Mouse (Mus musculus): Measurements from ENCODE around the gene Rpl19. TPM values are rescaled to one million over a fixed set of nuclear protein-coding genes. Genes with fewer than 3 reads are reported as not detected.

Rpl19 gene
- polyA plus RNA-seq, 1 experiment from 2014 or later: 694 TPM

GRCm38 (mm10) chr11:98044074-98044473 is 17.6 kb downstream of the Rpl19 start:
- H3K4me3 ChIP-seq (replicated peaks; ENCODE audit: low read length): no peak overlapping the region
- no peaks in the 10 kb centered on the region for H3K9me3 ChIP-seq (ENCODE audit: control insufficient read depth, low read length)
- 79% methylated on average over 5 of the region's 5 CpGs for WGBS
- H3K36me3 ChIP-seq (replicated peaks; ENCODE audit: control insufficient read depth, insufficient read depth): no peaks in the 10 kb centered on the region
- peaks cover 3% of the 10 kb centered on the region; the same call in 1 of the 2 replicates for H3K27me3 ChIP-seq (ENCODE audit: control insufficient read depth, insufficient read depth, low read length)
- DNase-seq (ENCODE audit: low spot score): no peak
- no peak overlapping the region for H3K4me2 ChIP-seq (replicated peaks)
- no peak for ATAC-seq (ENCODE audit: low FRiP score)
- no peaks in the 10 kb centered on the region for H3K4me1 ChIP-seq (replicated peaks; ENCODE audit: control insufficient read depth, insufficient read depth, low read length)
- H3K27ac ChIP-seq: no peak overlapping the region
- no peak overlapping the region for H3K9ac ChIP-seq

GRCm38 (mm10) chr11:98045596-98045995 is 19.1 kb downstream of the Rpl19 start:
- Histone ChIP-seq H3K9ac (no peak overlapping the region), H3K4me1 (replicated peaks; ENCODE audit: control insufficient read depth, insufficient read depth, low read length) (no peaks in the 10 kb centered on the region), H3K27ac (no peak overlapping the region), H3K4me2 (replicated peaks) (no peak overlapping the region), H3K9me3 (ENCODE audit: control insufficient read depth, low read length) (no peaks in the 10 kb centered on the region), H3K27me3 (ENCODE audit: control insufficient read depth, insufficient read depth, low read length) (peaks cover 10% of the 10 kb centered on the region), H3K36me3 (replicated peaks; ENCODE audit: control insufficient read depth, insufficient read depth) (no peaks in the 10 kb centered on the region), H3K4me3 (replicated peaks; ENCODE audit: low read length) (no peak overlapping the region)
- WGBS: 67% methylated on average over 4 of the region's 4 CpGs
- ATAC-seq (ENCODE audit: low FRiP score): no peak
- no peak for DNase-seq (ENCODE audit: low spot score)

GRCm38 (mm10) chr11:98046466-98046865 is 20.0 kb downstream of the Rpl19 start:
- H3K4me1 ChIP-seq (replicated peaks; ENCODE audit: control insufficient read depth, insufficient read depth, low read length): no peaks in the 10 kb centered on the region
- no peak overlapping the region for H3K27ac ChIP-seq
- H3K4me3 ChIP-seq (replicated peaks; ENCODE audit: low read length): no peak overlapping the region
- no peaks in the 10 kb centered on the region for H3K36me3 ChIP-seq (replicated peaks; ENCODE audit: control insufficient read depth, insufficient read depth)
- H3K4me2 ChIP-seq (replicated peaks): no peak overlapping the region
- peaks cover 19% of the 10 kb centered on the region for H3K27me3 ChIP-seq (ENCODE audit: control insufficient read depth, insufficient read depth, low read length)
- no peak overlapping the region for H3K9ac ChIP-seq
- 75% methylated on average over 1 of the region's 1 CpGs for WGBS
- DNase-seq (ENCODE audit: low spot score) (no peak), ATAC-seq (ENCODE audit: low FRiP score) (no peak)
- no peaks in the 10 kb centered on the region for H3K9me3 ChIP-seq (ENCODE audit: control insufficient read depth, low read length)

- Histone ChIP-seq H3K9me3 (ENCODE audit: control insufficient read depth, low read length) (no peaks in the 10 kb centered on the region), H3K4me2 (replicated peaks) (no peak overlapping the region)
These were observed 21.2 kb downstream of the Rpl19 start for GRCm38 (mm10) chr11:98047745-98048144.

DNA sequence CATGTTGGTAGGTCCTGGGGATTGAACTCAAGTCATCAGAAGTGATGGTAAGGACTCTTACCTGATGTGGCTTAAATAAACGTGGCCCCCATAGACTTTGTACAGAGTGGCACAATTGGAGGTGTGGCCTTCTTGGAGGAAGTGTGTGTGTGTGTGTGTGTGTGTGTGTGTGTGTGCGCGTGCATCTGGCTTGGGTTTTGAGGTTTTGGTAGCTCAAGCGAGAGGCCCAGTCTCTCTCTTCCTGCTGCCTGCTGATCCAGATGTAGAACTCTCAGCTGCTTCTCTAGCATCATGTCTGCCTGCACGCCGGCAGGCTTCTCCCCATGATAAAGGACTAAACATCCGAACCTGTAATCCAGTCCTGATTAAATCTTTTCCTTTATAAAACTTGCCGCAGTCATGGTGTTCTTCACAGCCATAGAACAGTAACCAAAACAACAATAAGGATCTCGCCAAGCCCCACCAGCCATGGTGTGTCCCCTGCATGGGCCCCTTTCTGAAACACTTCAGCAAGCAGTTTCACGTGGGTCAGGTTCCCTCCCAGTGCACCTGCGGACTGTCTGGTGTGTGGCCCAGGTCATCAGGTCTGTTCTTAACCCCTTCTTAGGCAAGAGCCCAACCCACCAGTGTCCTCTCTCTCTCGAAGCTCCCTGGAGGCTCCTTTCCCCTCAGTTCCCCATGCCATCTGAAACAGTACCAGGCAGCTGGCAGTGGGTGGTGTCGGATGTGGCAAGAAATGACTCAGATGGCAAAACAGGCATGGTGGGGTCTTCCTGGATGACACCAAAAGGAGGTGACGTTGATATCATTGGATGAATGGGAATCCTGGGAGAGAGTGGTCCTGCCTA is 23.4 kb downstream of the Rpl19 start:
- ATAC-seq (ENCODE audit: low FRiP score) (no peak), DNase-seq (ENCODE audit: low spot score) (no peak)
- WGBS: 73% methylated on average over 14 of the region's 14 CpGs

More at GRCm38 (mm10) chr11:98047745-98048144, 21.2 kb downstream of the Rpl19 start:
- no peak overlapping the region for H3K4me3 ChIP-seq (replicated peaks; ENCODE audit: low read length)
- H3K27me3 ChIP-seq (ENCODE audit: control insufficient read depth, insufficient read depth, low read length): peaks cover 30% of the 10 kb centered on the region
- H3K36me3 ChIP-seq (replicated peaks; ENCODE audit: control insufficient read depth, insufficient read depth): no peaks in the 10 kb centered on the region
- no peak overlapping the region for H3K9ac ChIP-seq
- H3K4me1 ChIP-seq (replicated peaks; ENCODE audit: control insufficient read depth, insufficient read depth, low read length): no peaks in the 10 kb centered on the region; the same call in 1 of the 2 replicates
- 74% methylated on average over 4 of the region's 4 CpGs for WGBS
- DNase-seq (ENCODE audit: low spot score): no peak
- no peak overlapping the region for H3K27ac ChIP-seq
- ATAC-seq (ENCODE audit: low FRiP score): 0 out of 2 replicates have a peak, but pooled peaks have one; percentile 18

GRCm38 (mm10) chr11:98050520-98050815 is 24.0 kb downstream of the Rpl19 start:
- Histone ChIP-seq H3K9me3 (ENCODE audit: control insufficient read depth, low read length) (no peaks in the 10 kb centered on the region), H3K4me2 (replicated peaks) (no peak overlapping the region), H3K4me3 (replicated peaks; ENCODE audit: low read length) (no peak overlapping the region), H3K9ac (no peak overlapping the region), H3K36me3 (replicated peaks; ENCODE audit: control insufficient read depth, insufficient read depth) (no peaks in the 10 kb centered on the region), H3K27ac (no peak overlapping the region), H3K4me1 (replicated peaks; ENCODE audit: control insufficient read depth, insufficient read depth, low read length) (peaks cover 3% of the 10 kb centered on the region; the same call in 1 of the 2 replicates), H3K27me3 (ENCODE audit: control insufficient read depth, insufficient read depth, low read length) (peaks cover 32% of the 10 kb centered on the region)
- WGBS: 19% methylated on average over 2 of the region's 2 CpGs
- DNase-seq (ENCODE audit: low spot score): no peak
- no peak for ATAC-seq (ENCODE audit: low FRiP score)

More for the DNA sequence above, 23.4 kb downstream of the Rpl19 start:
- Histone ChIP-seq H3K4me3 (replicated peaks; ENCODE audit: low read length) (no peak overlapping the region), H3K4me1 (replicated peaks; ENCODE audit: control insufficient read depth, insufficient read depth, low read length) (peaks cover 3% of the 10 kb centered on the region; the same call in 1 of the 2 replicates), H3K9ac (no peak overlapping the region), H3K4me2 (replicated peaks) (no peak overlapping the region), H3K36me3 (replicated peaks; ENCODE audit: control insufficient read depth, insufficient read depth) (no peaks in the 10 kb centered on the region), H3K9me3 (ENCODE audit: control insufficient read depth, low read length) (no peaks in the 10 kb centered on the region), H3K27ac (no peak overlapping the region), H3K27me3 (ENCODE audit: control insufficient read depth, insufficient read depth, low read length) (peaks cover 32% of the 10 kb centered on the region)

- no peak overlapping the region for H3K4me2 ChIP-seq (replicated peaks)
- no peak overlapping the region for H3K4me3 ChIP-seq (replicated peaks; ENCODE audit: low read length)
- 40% methylated on average over 2 of the region's 2 CpGs for WGBS
These were observed 24.4 kb downstream of the Rpl19 start for GRCm38 (mm10) chr11:98050940-98051339.

GRCm38 (mm10) chr11:98051611-98052128 is 25.2 kb downstream of the Rpl19 start:
- H3K27ac ChIP-seq: no peak overlapping the region
- H3K9ac ChIP-seq: no peak overlapping the region; the same call in 1 of the 2 replicates
- H3K36me3 ChIP-seq (replicated peaks; ENCODE audit: control insufficient read depth, insufficient read depth): no peaks in the 10 kb centered on the region
- peak overlapping the region; percentile 62 for H3K4me2 ChIP-seq (replicated peaks)
- peaks cover 3% of the 10 kb centered on the region; the same call in 1 of the 2 replicates for H3K4me1 ChIP-seq (replicated peaks; ENCODE audit: control insufficient read depth, insufficient read depth, low read length)
- DNase-seq (ENCODE audit: low spot score) (no peak), ATAC-seq (ENCODE audit: low FRiP score) (no peak)
- peak overlapping the region; percentile 49 for H3K4me3 ChIP-seq (replicated peaks; ENCODE audit: low read length)
- peaks cover 32% of the 10 kb centered on the region for H3K27me3 ChIP-seq (ENCODE audit: control insufficient read depth, insufficient read depth, low read length)
- 8% methylated on average over 12 of the region's 12 CpGs for WGBS
- no peaks in the 10 kb centered on the region for H3K9me3 ChIP-seq (ENCODE audit: control insufficient read depth, low read length)

More at GRCm38 (mm10) chr11:98050940-98051339, 24.4 kb downstream of the Rpl19 start:
- Histone ChIP-seq H3K27me3 (ENCODE audit: control insufficient read depth, insufficient read depth, low read length) (peaks cover 32% of the 10 kb centered on the region), H3K4me1 (replicated peaks; ENCODE audit: control insufficient read depth, insufficient read depth, low read length) (peaks cover 3% of the 10 kb centered on the region; the same call in 1 of the 2 replicates), H3K36me3 (replicated peaks; ENCODE audit: control insufficient read depth, insufficient read depth) (no peaks in the 10 kb centered on the region), H3K27ac (no peak overlapping the region), H3K9ac (no peak overlapping the region), H3K9me3 (ENCODE audit: control insufficient read depth, low read length) (no peaks in the 10 kb centered on the region)
- DNase-seq (ENCODE audit: low spot score): no peak
- no peak for ATAC-seq (ENCODE audit: low FRiP score)

- Histone ChIP-seq H3K27me3 (ENCODE audit: control insufficient read depth, insufficient read depth, low read length) (peaks cover 35% of the 10 kb centered on the region), H3K4me2 (replicated peaks) (peak overlapping the region; percentile 62), H3K4me3 (replicated peaks; ENCODE audit: low read length) (peak overlapping the region; percentile 49), H3K36me3 (replicated peaks; ENCODE audit: control insufficient read depth, insufficient read depth) (no peaks in the 10 kb centered on the region), H3K27ac (peak overlapping the region; percentile 51; the same call in 1 of the 2 replicates), H3K4me1 (replicated peaks; ENCODE audit: control insufficient read depth, insufficient read depth, low read length) (peaks cover 3% of the 10 kb centered on the region; the same call in 1 of the 2 replicates), H3K9me3 (ENCODE audit: control insufficient read depth, low read length) (no peaks in the 10 kb centered on the region), H3K9ac (peak overlapping the region; percentile 63)
- ATAC-seq (ENCODE audit: low FRiP score) (peak; percentile 43; the same call in 1 of the 2 replicates), DNase-seq (ENCODE audit: low spot score) (peak; percentile 54)
- WGBS: under 1% methylated on average over 81 of the region's 83 CpGs
These were observed 25.8 kb downstream of the Rpl19 start for GRCm38 (mm10) chr11:98052129-98052988.
